Mouse (Mus musculus) layer of hippocampus, adult 18-20 months (tissue): ENCODE results near the gene Pdrg1. TPM values are rescaled to one million over a fixed set of nuclear protein-coding genes. Genes with fewer than 3 reads are reported as not detected.

Experiments
- DNase-seq, 2 experiments: peaks; one replicate each; pipeline ENCODE4 v3.0.0; 2022; ENCODE audit warnings: low spot score in 2 of 2
- total RNA-seq, 2 experiments: library from RNA; stranded (reverse); gene quantifications; 2 replicates each; pipeline ENCODE4 v1.2.3; 2021

The Pdrg1 gene
- total RNA-seq, 2 experiments from 2014 or later: 40.5 to 42.9 TPM

- DNase-seq: no peak
Measured at GRCm38 (mm10) chr2:152965555-152965954, 49.7 kb downstream of the Pdrg1 start.

- DNase-seq: peak; percentile 83 to 92
Measured at GRCm38 (mm10) chr2:152962091-152962793, 53.0 kb downstream of the Pdrg1 start, which contains the start of gene Ttll9. Ttll9 (plus strand) TSS chr2:152962485.

Other genes with a start within 250 kb of the Pdrg1 start
- gene Bcl2l1, start 183.7 kb downstream of the Pdrg1 start, total RNA-seq: 100 to 1,000 TPM; 134 to 146 TPM
- 1 to 10 TPM; 1.6 to 1.9 TPM for gene Tpx2, start 167.5 kb downstream of the Pdrg1 start, total RNA-seq
- gene Mylk2, start 104.1 kb downstream of the Pdrg1 start, total RNA-seq: not detected
- gene Foxs1, start 82.2 kb downstream of the Pdrg1 start, total RNA-seq: under 1 TPM; 0.58 to 0.89 TPM
- 10 to 100 TPM in 1 of 2 experiments, 1 to 10 TPM in 1; 10.0 to 10.8 TPM for gene Dusp15, start 63.7 kb downstream of the Pdrg1 start, total RNA-seq
- gene Ttll9, start 52.9 kb downstream of the Pdrg1 start, total RNA-seq: 1 to 10 TPM in 1 of 2 experiments, under 1 TPM in 1; 0.94 to 1.3 TPM
- 1 to 10 TPM; 1.4 to 2.5 TPM for gene Xkr7, start 16.4 kb upstream of the Pdrg1 start, total RNA-seq
- 1 to 10 TPM; 2.2 to 3.1 TPM for gene Ccm2l, start 50.5 kb upstream of the Pdrg1 start, total RNA-seq
- 1 to 10 TPM; 1.5 to 2.0 TPM for gene Hck, start 93.0 kb upstream of the Pdrg1 start, total RNA-seq
- 10 to 100 TPM; 83.4 to 93.9 TPM for gene Tm9sf4, start 145.9 kb upstream of the Pdrg1 start, total RNA-seq
- 10 to 100 TPM; 20.7 to 21.7 TPM for gene Tspyl3, start 210.0 kb upstream of the Pdrg1 start, total RNA-seq
- gene Plagl2, start 226.0 kb upstream of the Pdrg1 start, total RNA-seq: 1 to 10 TPM; 5.9 TPM
- gene Pofut1, start 226.1 kb upstream of the Pdrg1 start, total RNA-seq: 10 to 100 TPM; 15.4 to 15.8 TPM